Mouse (Mus musculus): ENCODE data around the gene Esrrb.

Gene Esrrb

GRCm38 (mm10) chr12:86501728-86502127 is 140.8 kb downstream of the Esrrb start:
- no peak for DNase-seq (ENCODE audit: low read depth)

GRCm38 (mm10) chr12:86503921-86504320 is 143.0 kb downstream of the Esrrb start:
- DNase-seq (ENCODE audit: low read depth), result no peak

- no peak for DNase-seq (ENCODE audit: low read depth)
These were observed 143.4 kb downstream of the Esrrb start for GRCm38 (mm10) chr12:86504321-86504720.

- DNase-seq (ENCODE audit: low read depth), result no peak
These were observed 146.8 kb downstream of the Esrrb start for GRCm38 (mm10) chr12:86507741-86508140.

GRCm38 (mm10) chr12:86508313-86508988 is 147.5 kb downstream of the Esrrb start:
- no peak for DNase-seq (ENCODE audit: low read depth)

GRCm38 (mm10) chr12:86509295-86510279 is 148.7 kb downstream of the Esrrb start:
- DNase-seq (ENCODE audit: low read depth), result no peak

GRCm38 (mm10) chr12:86512335-86512734 is 151.4 kb downstream of the Esrrb start:
- no peak for DNase-seq (ENCODE audit: low read depth)

- no peak for DNase-seq (ENCODE audit: low read depth)
These were observed 152.7 kb downstream of the Esrrb start for GRCm38 (mm10) chr12:86513596-86513995.

GRCm38 (mm10) chr12:86516602-86517001 is 155.7 kb downstream of the Esrrb start:
- DNase-seq (ENCODE audit: low read depth), result no peak

- DNase-seq (ENCODE audit: low read depth), result no peak
These were observed 156.8 kb downstream of the Esrrb start for GRCm38 (mm10) chr12:86517721-86518120.

GRCm38 (mm10) chr12:86518746-86519145 is 157.8 kb downstream of the Esrrb start:
- DNase-seq (ENCODE audit: low read depth), result no peak

- no peak for DNase-seq (ENCODE audit: low read depth)
These were observed 173.4 kb downstream of the Esrrb start for GRCm38 (mm10) chr12:86534283-86534682.

- DNase-seq (ENCODE audit: low read depth), result no peak
These were observed 176.9 kb downstream of the Esrrb start for GRCm38 (mm10) chr12:86537799-86538198.

GRCm38 (mm10) chr12:86538711-86539110 is 177.8 kb downstream of the Esrrb start:
- no peak for DNase-seq (ENCODE audit: low read depth)

- no peak for DNase-seq (ENCODE audit: low read depth)
These were observed 178.6 kb downstream of the Esrrb start for GRCm38 (mm10) chr12:86539511-86539910.

GRCm38 (mm10) chr12:86547808-86548207 is 186.9 kb downstream of the Esrrb start:
- DNase-seq (ENCODE audit: low read depth), result no peak

GRCm38 (mm10) chr12:86553037-86553436 is 192.1 kb downstream of the Esrrb start:
- DNase-seq (ENCODE audit: low read depth), result no peak

- DNase-seq (ENCODE audit: low read depth), result no peak
These were observed 196.0 kb downstream of the Esrrb start for GRCm38 (mm10) chr12:86556796-86557517.

GRCm38 (mm10) chr12:86558889-86559288 is 198.0 kb downstream of the Esrrb start:
- DNase-seq (ENCODE audit: low read depth), result no peak

GRCm38 (mm10) chr12:86562705-86563104 is 201.8 kb downstream of the Esrrb start:
- no peak for DNase-seq (ENCODE audit: low read depth)

GRCm38 (mm10) chr12:86565996-86566395 is 205.1 kb downstream of the Esrrb start:
- DNase-seq (ENCODE audit: low read depth), result no peak
